Mouse (Mus musculus): ENCODE measurements around the gene Cdkl1.

DNA sequence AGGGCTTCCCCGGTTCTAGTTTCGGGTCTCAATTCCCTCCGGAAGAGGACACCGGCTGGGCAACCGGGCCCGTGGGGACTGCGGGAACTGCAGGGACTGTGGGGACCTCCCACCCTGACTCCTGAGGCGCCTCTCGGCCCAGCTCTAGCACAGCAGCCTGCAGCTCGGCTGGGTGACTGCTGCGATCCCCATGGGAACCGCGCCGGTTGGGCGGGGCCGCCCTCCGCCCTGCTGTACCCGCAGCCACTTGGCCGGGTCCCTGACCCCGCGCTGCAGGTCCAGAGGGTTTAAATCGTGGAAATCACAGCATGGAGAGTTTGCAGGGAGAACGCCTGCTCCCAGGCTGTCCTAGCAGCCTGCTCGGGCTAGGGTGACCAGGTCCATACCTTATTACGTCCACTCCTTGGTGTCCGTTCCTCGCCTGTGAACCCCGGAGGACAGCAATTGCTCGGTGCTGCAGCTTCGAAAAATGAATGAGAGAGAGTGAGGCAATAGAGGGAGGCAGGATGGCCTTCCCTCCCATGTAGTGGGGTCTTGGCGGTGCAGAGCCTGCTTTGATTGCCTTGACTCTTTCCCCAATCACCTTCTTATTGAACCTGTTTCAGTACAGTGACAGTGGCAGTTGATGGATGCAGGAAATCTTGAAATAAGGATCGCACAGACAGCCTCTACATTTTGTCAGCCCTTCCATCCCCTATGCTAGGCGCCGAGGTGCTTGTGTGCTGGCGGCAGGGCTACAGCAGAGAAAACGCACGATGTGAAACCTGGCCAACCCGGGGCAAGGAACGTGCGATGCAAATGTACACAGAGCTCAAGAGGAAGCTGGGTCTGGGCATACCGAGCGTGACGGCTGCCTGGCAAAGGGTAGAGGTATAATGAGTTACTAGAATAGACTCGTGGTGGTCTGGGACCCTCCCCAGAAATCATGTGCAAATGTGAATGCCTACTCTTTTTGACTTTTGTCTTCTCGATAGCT is at the start of gene Cdkl1:
- TF ChIP-seq CTCF (IDR thresholded peaks at IDR 0.05; ENCODE audit: control insufficient read depth, insufficient read depth, insufficient read length) (no peak), CEBPB (IDR thresholded peaks at IDR 0.05; ENCODE audit: low read depth) (no peak), MAX (IDR thresholded peaks at IDR 0.05) (no peak), USF1 (IDR thresholded peaks at IDR 0.05; ENCODE audit: low read depth) (no peak), MYOD1 (IDR thresholded peaks at IDR 0.05; ENCODE audit: control insufficient read depth, insufficient read length, low read depth) (no peak)

Data from C2C12 (cell line).